Mouse (Mus musculus) hindbrain, embryonic 10.5 days (tissue): ENCODE data around the gene 1810009J06Rik. TPM values are rescaled to one million over a fixed set of nuclear protein-coding genes. Genes with fewer than 3 reads are reported as not detected.
"Not testable (repeated sequence)": the region's sequence is repeated elsewhere in the genome, so short reads cannot be mapped to it uniquely, and the experiment has no call there.

ENCODE experiments used
- DNase-seq: peaks from one replicate; pipeline ENCODE4 v3.0.0-alpha.2; 2017; ENCODE audit warnings: low spot score
- H3K27ac ChIP-seq: fragments of 300-500 bp; sonication (generic); 2 replicates; pipeline ENCODE4 v1.5.1; 2016; ENCODE audit warnings: mild to moderate bottlenecking, moderate library complexity
- H3K27me3 ChIP-seq: fragments of 300-500 bp; sonication (generic); 2 replicates; pipeline ENCODE4 v1.6.1; 2016; ENCODE audit warnings: mild to moderate bottlenecking; ENCODE audit not compliant: poor library complexity, insufficient read depth, severe bottlenecking
- H3K36me3 ChIP-seq: fragments of 300-500 bp; sonication (generic); 2 replicates; pipeline ENCODE4 v1.6.1; 2016; ENCODE audit warnings: mild to moderate bottlenecking, moderate library complexity
- H3K4me1 ChIP-seq: fragments of 300-500 bp; sonication (generic); replicated peaks from 2 replicates; pipeline ENCODE4 v1.6.1; 2016; ENCODE audit warnings: mild to moderate bottlenecking
- H3K4me3 ChIP-seq: fragments of 300-500 bp; sonication (generic); 2 replicates; pipeline ENCODE4 v1.5.1; 2016; ENCODE audit warnings: mild to moderate bottlenecking, moderate library complexity
- H3K9me3 ChIP-seq: fragments of 300-500 bp; sonication (generic); 2 replicates; pipeline ENCODE4 v1.6.1; 2016; ENCODE audit warnings: mild to moderate bottlenecking, moderate library complexity
- WGBS: fragments of 180-500 bp; shearing (Covaris S2); methylation state at CpG from one replicate; pipeline ENCODE4 v1.1.7; 2016; 5-methylcytosine and 5-hydroxymethylcytosine counted together
- polyA plus RNA-seq: library from polyadenylated mRNA; unstranded; fragments of >200 nt; fragmentation: Nextera tagmentation; extraction: Ambion mirVana; gene quantifications from 2 replicates; pipeline ENCODE4 v1.2.1, GENCODE M21; 2016

Gene 1810009J06Rik
- not detected in 2 replicates for polyA plus RNA-seq

DNA sequence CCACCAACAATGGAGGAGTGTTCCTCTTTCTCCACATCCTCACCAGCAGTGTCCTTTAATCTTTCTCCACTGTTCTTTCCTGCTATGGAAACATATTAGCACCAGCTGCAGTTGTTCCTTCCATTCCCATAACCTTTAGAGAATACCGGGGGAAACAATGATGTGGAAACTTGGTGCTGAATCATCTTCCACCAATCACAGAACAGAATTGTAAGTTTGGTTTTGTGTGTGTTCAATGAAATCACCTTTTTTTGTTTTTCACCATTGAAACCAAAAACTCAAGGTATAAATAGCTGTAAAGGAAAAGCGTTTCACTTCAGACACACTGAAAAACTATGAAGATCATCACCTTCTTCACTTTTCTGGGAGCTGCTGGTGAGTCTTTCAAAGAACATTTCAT is at the start of gene 1810009J06Rik:
1810009J06Rik (plus strand) TSS at position 301 of the 400 bp plus-strand sequence.
- not testable (repeated sequence) for H3K36me3 ChIP-seq, DNase-seq, H3K27ac ChIP-seq, H3K4me3 ChIP-seq, H3K9me3 ChIP-seq, H3K4me1 ChIP-seq, H3K27me3 ChIP-seq
- 93% methylated on average over 2 of the region's 2 CpGs for WGBS

DNA sequence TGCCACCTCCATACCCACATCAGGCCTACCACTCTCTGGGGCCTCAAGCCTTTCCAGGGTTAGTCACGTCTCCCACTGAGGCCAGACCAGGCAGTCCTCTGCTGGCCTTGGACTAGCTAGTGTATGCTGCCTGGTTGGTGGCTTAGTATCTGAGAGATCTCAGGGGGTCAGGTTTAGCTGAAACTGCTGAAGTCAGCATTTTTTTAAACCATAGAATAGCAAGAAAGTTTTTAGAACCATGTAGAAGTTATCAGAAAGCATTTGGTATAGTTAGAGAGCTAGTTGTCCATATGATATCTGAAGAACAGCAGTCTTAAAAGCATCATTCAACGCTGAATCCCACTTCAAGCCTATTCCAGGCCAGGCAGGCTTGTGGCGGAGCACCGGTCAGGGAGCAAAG is 44.6 kb upstream of the 1810009J06Rik start:
- Histone ChIP-seq H3K4me1 (no peaks in the 10 kb centered on the region), H3K4me3 (no peak overlapping the region), H3K9me3 (no peaks in the 10 kb centered on the region), H3K36me3 (no peaks in the 10 kb centered on the region), H3K27ac (no peak overlapping the region), H3K27me3 (no peaks in the 10 kb centered on the region)
- no peak for DNase-seq
- 88% methylated on average over 4 of the region's 4 CpGs for WGBS

DNA sequence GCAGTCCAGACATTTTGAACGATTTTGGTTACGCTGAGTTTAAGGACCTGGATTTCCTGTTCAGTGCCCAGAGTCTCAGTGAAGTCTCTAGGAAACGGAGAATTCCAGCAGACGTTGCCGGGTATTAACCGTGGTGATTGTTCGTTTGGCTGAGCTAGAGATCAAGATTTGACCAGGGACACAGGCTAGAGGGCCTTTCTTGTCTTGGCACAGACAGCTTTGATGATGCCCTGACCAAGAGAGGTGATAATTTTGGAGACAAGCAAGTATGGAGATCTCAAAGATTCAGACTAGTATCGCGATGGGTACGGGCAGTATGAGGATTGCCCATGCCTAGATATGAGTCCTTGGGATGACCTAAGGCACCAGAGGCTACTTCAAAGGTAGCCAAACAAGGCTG is 24.1 kb upstream of the 1810009J06Rik start, which contains the start of gene 1700074P13Rik:
1700074P13Rik (minus strand) TSS at position 101 of the 400 bp plus-strand sequence.
- 94% methylated on average over 10 of the region's 10 CpGs for WGBS
- H3K36me3 ChIP-seq: no peaks in the 10 kb centered on the region
- H3K4me3 ChIP-seq: no peak within 1 kb of the TSS
- no peaks in the 10 kb centered on the region for H3K9me3 ChIP-seq
- no peak within 1 kb of the TSS for H3K27ac ChIP-seq
- H3K27me3 ChIP-seq: no peaks in the 10 kb centered on the region
- DNase-seq: no peak
- no peaks in the 10 kb centered on the region for H3K4me1 ChIP-seq

DNA sequence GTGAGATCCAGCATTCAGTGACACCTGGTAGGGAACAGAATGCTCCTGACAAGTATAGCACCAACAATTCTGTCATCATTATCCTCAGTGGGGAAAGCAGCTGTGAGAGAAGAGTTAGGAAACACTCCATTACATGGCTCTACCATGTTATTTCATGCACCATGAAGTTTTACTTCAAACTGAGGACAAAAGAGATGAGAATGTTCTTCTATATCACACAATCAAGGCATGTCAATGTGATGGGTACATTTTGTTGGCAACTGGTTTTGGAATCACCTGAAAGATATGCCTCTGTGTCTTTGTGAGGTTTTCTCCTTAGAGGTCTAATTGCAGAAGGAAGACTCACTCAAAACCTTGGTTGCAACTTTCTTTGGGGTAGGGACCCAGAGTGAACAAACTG is 12.8 kb upstream of the 1810009J06Rik start, which contains the start of gene Gm4744:
Gm4744 (minus strand) TSS at position 101 of the 400 bp plus-strand sequence.
- Histone ChIP-seq H3K27me3 (no peaks in the 10 kb centered on the region), H3K27ac (no peak within 1 kb of the TSS), H3K4me1 (no peaks in the 10 kb centered on the region), H3K4me3 (no peak within 1 kb of the TSS), H3K36me3 (no peaks in the 10 kb centered on the region), H3K9me3 (no peaks in the 10 kb centered on the region)
- no peak for DNase-seq

DNA sequence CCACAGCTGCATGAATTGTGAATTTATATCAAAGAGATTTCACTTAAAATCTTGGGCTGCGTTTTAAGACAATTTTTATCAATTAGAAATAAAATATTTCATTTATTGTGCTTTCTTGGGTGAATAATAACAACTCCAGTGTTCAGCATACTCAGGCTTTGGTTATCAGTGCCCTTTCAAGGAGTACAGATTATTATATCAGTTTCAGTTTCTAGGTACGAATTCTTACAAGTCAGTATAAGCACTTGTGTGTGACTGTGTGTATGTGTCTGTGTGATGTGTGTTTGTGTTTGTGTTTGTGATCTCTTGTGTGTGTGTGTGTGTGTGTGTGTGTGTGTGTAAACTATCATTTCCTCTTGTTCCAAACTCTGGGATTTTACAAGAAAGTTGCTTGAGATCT is 10.8 kb upstream of the 1810009J06Rik start:
- no peaks in the 10 kb centered on the region for H3K4me1 ChIP-seq
- 74% methylated on average over 2 of the region's 2 CpGs for WGBS
- H3K27ac ChIP-seq: no peak overlapping the region
- H3K27me3 ChIP-seq: no peaks in the 10 kb centered on the region
- DNase-seq: no peak
- H3K4me3 ChIP-seq: no peak overlapping the region
- no peaks in the 10 kb centered on the region for H3K36me3 ChIP-seq
- peaks cover 6% of the 10 kb centered on the region; the same call in 1 of the 2 replicates for H3K9me3 ChIP-seq

DNA sequence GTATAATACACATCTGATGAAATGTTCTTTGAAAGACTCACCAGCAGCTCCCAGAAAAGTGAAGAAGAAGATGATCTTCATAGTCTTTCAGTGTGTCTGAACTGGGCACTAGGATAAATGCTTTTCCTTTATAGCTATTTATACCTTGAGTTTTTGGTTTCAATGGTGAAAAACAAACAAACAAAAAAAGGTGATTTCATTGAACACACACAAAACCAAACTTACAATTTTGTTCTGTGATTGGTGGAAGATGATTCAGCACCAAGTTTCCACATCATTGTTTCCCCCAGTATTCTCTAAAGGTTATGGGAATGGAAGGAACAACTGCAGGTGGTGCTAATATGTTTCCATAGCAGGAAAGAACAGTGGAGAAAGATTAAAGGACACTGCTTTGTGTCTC is 34.8 kb downstream of the 1810009J06Rik start, which contains the start of gene Gm2663:
Gm2663 (minus strand) TSS at position 101 of the 400 bp plus-strand sequence.
- H3K4me3 ChIP-seq, H3K4me1 ChIP-seq, H3K27me3 ChIP-seq, H3K36me3 ChIP-seq, H3K27ac ChIP-seq, DNase-seq, H3K9me3 ChIP-seq: not testable (repeated sequence)

DNA sequence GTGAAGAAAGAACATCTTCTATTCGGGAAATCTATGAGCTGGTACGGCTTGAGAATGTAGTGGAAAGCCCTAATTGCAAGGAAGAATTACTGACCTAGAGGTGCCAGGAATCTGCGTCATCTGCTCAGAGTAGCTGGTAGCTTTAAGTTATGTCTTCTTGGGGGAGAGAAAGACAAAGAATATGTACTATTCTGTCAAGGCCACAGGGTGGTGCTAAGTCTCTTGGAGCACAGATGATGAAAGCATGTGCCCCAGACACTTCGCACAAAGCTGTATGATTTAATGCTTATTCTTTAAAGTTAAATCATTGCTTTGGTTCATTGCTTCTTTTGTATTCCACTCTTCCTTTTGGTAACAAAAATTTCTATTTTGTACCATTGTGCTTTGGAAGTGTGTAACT is 50.5 kb downstream of the 1810009J06Rik start:
- no peaks in the 10 kb centered on the region for H3K4me1 ChIP-seq
- no peaks in the 10 kb centered on the region for H3K27me3 ChIP-seq
- WGBS: 78% methylated on average over 4 of the region's 4 CpGs
- H3K4me3 ChIP-seq: no peak overlapping the region
- no peaks in the 10 kb centered on the region for H3K36me3 ChIP-seq
- H3K9me3 ChIP-seq: no peaks in the 10 kb centered on the region
- DNase-seq: no peak
- H3K27ac ChIP-seq: no peak overlapping the region

Other genes starting within 250 kb of the 1810009J06Rik start
- not detected in 2 replicates for gene Moxd2, start 77.3 kb upstream of the 1810009J06Rik start, polyA plus RNA-seq
- gene Prss58, start 64.4 kb upstream of the 1810009J06Rik start, polyA plus RNA-seq: not detected in 2 replicates
- not detected in 2 replicates for gene 1700074P13Rik, start 24.2 kb upstream of the 1810009J06Rik start, polyA plus RNA-seq
- gene Gm4744, start 12.9 kb upstream of the 1810009J06Rik start, polyA plus RNA-seq: not detected in 2 replicates
- not detected in 2 replicates for gene Gm2663, start 34.7 kb downstream of the 1810009J06Rik start, polyA plus RNA-seq
- not detected in 2 replicates for gene 2210010C04Rik, start 70.8 kb downstream of the 1810009J06Rik start, polyA plus RNA-seq